Mouse (Mus musculus) liver, embryonic 14.5 days (tissue): Measurements from ENCODE around the gene Sppl3.

Source experiments
- CTCF ChIP-seq: IDR thresholded peaks from 2 replicates; pipeline ENCODE4 v1.5.1; 2016; ENCODE audit warnings: antibody characterized with exemption, low read depth, control low read depth
- EP300 ChIP-seq: IDR thresholded peaks from 2 replicates; pipeline ENCODE4 v1.6.1; 2016; ENCODE audit warnings: antibody characterized with exemption, low read depth

DNA sequence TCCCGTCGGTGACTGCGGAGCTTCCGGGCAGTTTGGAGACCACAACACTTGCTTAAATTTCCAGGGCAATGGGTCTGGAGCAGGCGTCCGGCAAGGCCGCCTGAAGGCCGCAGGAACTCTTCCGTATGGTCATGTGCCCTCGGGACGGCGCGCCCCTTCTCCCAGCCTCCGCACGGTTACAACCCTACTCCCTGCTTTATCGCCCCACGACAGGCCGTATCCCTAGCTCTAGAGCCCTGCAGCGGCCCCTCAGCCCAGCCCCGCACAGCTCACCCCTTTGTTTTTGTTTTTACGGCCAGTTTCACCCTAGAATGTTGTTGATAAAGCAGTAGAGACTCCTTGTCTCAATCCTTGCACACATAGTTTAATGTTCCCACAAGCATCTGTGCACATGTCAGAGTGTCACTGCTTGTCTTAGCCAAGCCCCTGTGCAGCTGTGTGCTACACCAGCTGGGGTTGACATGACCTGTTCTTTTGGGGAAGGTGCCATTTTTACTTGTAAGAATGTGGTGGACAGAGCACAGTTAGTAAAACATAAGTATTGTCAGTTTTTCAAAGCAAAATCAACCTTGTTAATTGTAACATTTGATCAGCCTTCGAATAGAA lies 43.0 kb downstream of the Sppl3 start:
- TF ChIP-seq CTCF (no peak), EP300 (peak; percentile 34; the same call in 1 of the 2 replicates)
